Comparison of ENCODE assay signal across 30 mouse cellular contexts in the genomic region with DNA sequence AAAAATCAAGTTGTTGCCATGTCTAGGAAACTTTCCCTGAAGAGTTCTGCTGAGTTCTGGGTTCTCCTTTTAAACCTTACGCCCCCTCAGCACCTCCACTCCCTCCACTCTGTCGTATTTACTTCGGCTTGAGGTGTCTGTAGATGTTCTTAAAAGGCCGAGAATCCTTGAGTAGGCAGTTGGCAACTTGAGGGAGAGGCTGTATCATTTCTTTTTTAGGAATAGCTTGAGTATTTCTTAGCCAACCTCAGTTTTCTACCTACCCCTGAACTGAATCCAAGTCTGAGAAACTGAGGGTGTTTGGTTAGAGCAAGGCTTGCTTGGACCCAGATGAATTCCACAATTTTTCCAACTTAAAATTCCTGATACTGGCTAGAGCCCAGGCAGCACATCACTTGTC.
DNase-seq lines count a peak whose midpoint lies in the region; ATAC-seq and TF ChIP-seq lines count a peak whose summit lies in the region.
"Had no signal": no experiment of that assay in that cellular context is flagged by ENCODE, and none has a peak within 500 bp of the region (broad histone marks: within the 10 kb centered on the region; RNA-seq: fewer than 3 reads in every experiment).

No protein-coding gene starts in this region.

- intact Hi-C loops in left cerebral cortex, postnatal 36 days (cut with DNase I) = no loop called here

- H3K27ac ChIP-seq in cerebellum, adult 2 months (ENCODE audit: insufficient read depth, low read length) = no peak overlapping the region
- H3K27ac ChIP-seq: embryonic facial prominence, embryonic 12.5 days; heart, embryonic 10.5 days; heart, embryonic 15.5 days; hindbrain, postnatal 0 days; intestine, embryonic 15.5 days; limb, embryonic 10.5 days; limb, embryonic 15.5 days; liver, embryonic 13.5 days; macrophage; midbrain, embryonic 13.5 days; neural tube, embryonic 13.5 days; stomach, embryonic 15.5 days had no signal

- no peaks in the 10 kb centered on the region for H3K27me3 ChIP-seq in cerebellum, adult 2 months (ENCODE audit: control insufficient read depth, insufficient read depth, low read length)
- H3K27me3 ChIP-seq: embryonic facial prominence, embryonic 12.5 days; heart, embryonic 15.5 days; intestine, embryonic 15.5 days; limb, embryonic 15.5 days; liver, embryonic 13.5 days; midbrain, embryonic 13.5 days; neural tube, embryonic 13.5 days; stomach, embryonic 15.5 days had no signal

- peak; percentile 8 for DNase-seq in layer of hippocampus, adult 9-11 months
- no peak for DNase-seq in layer of hippocampus, postnatal 36 days
- peak; percentile 43 for DNase-seq in right cerebral cortex, postnatal 25 days
- DNase-seq in right cerebral cortex, postnatal 4 days = no peak
- peak; percentile 31 to 61 for DNase-seq in left cerebral cortex, postnatal 36 days (ENCODE audit: low spot score in 2 of 2)
- no peak for DNase-seq in cerebellum, adult 2 months
- DNase-seq: adrenal gland, adult 8-10 months; cerebellum, adult 11 months; cerebellum, adult 9-11 months; embryo, embryonic 11 days; gastrocnemius, postnatal 10 days; kidney, adult 2 months; kidney, postnatal 10 days; liver, embryonic 13.5 days; lung, adult 18-20 months; thymus, postnatal 25 days had no signal

- no peak for ATAC-seq in cerebellum, adult (ENCODE audit: insufficient number of reproducible peaks, low FRiP score, low TSS enrichment)
- ATAC-seq: forebrain, embryonic 14.5 days; hindbrain, postnatal 0 days; intestine, embryonic 15.5 days; lung, postnatal 0 days; midbrain, embryonic 13.5 days had no signal

- no peak overlapping the region for H3K4me3 ChIP-seq in cerebellum, adult 2 months (replicated peaks; ENCODE audit: insufficient read depth, low read depth, low read length)
- H3K4me3 ChIP-seq: embryonic facial prominence, embryonic 12.5 days; heart, embryonic 10.5 days; heart, embryonic 15.5 days; intestine, embryonic 15.5 days; limb, embryonic 10.5 days; limb, embryonic 15.5 days; liver, embryonic 13.5 days; midbrain, embryonic 13.5 days; neural tube, embryonic 13.5 days; stomach, embryonic 15.5 days had no signal

- no peak for TF ChIP-seq POLR2A in cerebellum, adult 2 months (IDR thresholded peaks at IDR 0.05; ENCODE audit: borderline replicate concordance, insufficient read depth, low read length)

- no peak for TF ChIP-seq CTCF in cerebellum, adult 2 months (IDR thresholded peaks at IDR 0.05; ENCODE audit: borderline replicate concordance, insufficient read depth, low read depth, low read length)

- H3K4me1 ChIP-seq in cerebellum, adult 2 months (ENCODE audit: control insufficient read depth, insufficient read depth, low read length) = no peaks in the 10 kb centered on the region
- H3K4me1 ChIP-seq: embryonic facial prominence, embryonic 12.5 days; heart, embryonic 10.5 days; heart, embryonic 15.5 days; limb, embryonic 15.5 days; midbrain, embryonic 13.5 days; neural tube, embryonic 13.5 days; stomach, embryonic 15.5 days had no signal

- WGBS in cerebellum, adult 2 months = 95% methylated on average over 4 of the region's 4 CpGs

Comparison
In these comparisons a context has a peak if more than half of its experiments do, and no peak if none do; other contexts are left out.
1. DNase-seq: peak in layer of hippocampus, adult 9-11 months (single experiment), right cerebral cortex, postnatal 25 days (single experiment) and left cerebral cortex, postnatal 36 days (2 of 2); none in layer of hippocampus, postnatal 36 days (0 of 2), right cerebral cortex, postnatal 4 days (single experiment) and cerebellum, adult 2 months (0 of 2).